Mouse (Mus musculus): Measurements from ENCODE around the gene Slc10a3. TPM values are rescaled to one million over a fixed set of nuclear protein-coding genes. Genes with fewer than 3 reads are reported as not detected.

The Slc10a3 gene
- polyA plus RNA-seq, 1 experiment from 2014 or later = 6.9 TPM

Other genes with a start within 250 kb of the Slc10a3 start
- not detected in 2 replicates for gene Opn1mw, start 245.9 kb downstream of the Slc10a3 start, polyA plus RNA-seq (2014; fragmentation: Nextera tagmentation; extraction: Ambion mirVana)
- gene Mecp2, start 238.0 kb downstream of the Slc10a3 start, polyA plus RNA-seq (2014; fragmentation: Nextera tagmentation; extraction: Ambion mirVana) = 16.3 and 16.4 TPM in 2 replicates
- not detected in 2 replicates for gene Tex28, start 205.5 kb downstream of the Slc10a3 start, polyA plus RNA-seq (2014; fragmentation: Nextera tagmentation; extraction: Ambion mirVana)
- 0.10 and 0.16 TPM in 2 replicates for gene Tktl1, start 196.1 kb downstream of the Slc10a3 start, polyA plus RNA-seq (2014; fragmentation: Nextera tagmentation; extraction: Ambion mirVana)
- gene Flna, start 123.5 kb downstream of the Slc10a3 start, polyA plus RNA-seq (2014; fragmentation: Nextera tagmentation; extraction: Ambion mirVana) = 63.0 and 121 TPM in 2 replicates
- 12.6 and 17.0 TPM in 2 replicates for gene Emd, start 118.7 kb downstream of the Slc10a3 start, polyA plus RNA-seq (2014; fragmentation: Nextera tagmentation; extraction: Ambion mirVana)
- 476 and 568 TPM in 2 replicates for gene Rpl10, start 102.5 kb downstream of the Slc10a3 start, polyA plus RNA-seq (2014; fragmentation: Nextera tagmentation; extraction: Ambion mirVana)
- gene Taz, start 91.4 kb downstream of the Slc10a3 start, polyA plus RNA-seq (2014; fragmentation: Nextera tagmentation; extraction: Ambion mirVana) = 62.0 and 65.8 TPM in 2 replicates
- gene Dnase1l1, start 91.0 kb downstream of the Slc10a3 start, polyA plus RNA-seq (2014; fragmentation: Nextera tagmentation; extraction: Ambion mirVana) = 3.7 and 4.1 TPM in 2 replicates
- gene Atp6ap1, start 76.3 kb downstream of the Slc10a3 start, polyA plus RNA-seq (2014; fragmentation: Nextera tagmentation; extraction: Ambion mirVana) = 213 and 279 TPM in 2 replicates
- gene Gdi1, start 68.4 kb downstream of the Slc10a3 start, polyA plus RNA-seq (2014; fragmentation: Nextera tagmentation; extraction: Ambion mirVana) = 761 and 960 TPM in 2 replicates
- gene Fam50a, start 60.3 kb downstream of the Slc10a3 start, polyA plus RNA-seq (2014; fragmentation: Nextera tagmentation; extraction: Ambion mirVana) = 50.4 and 52.5 TPM in 2 replicates
- gene Plxna3, start 44.3 kb downstream of the Slc10a3 start, polyA plus RNA-seq (2014; fragmentation: Nextera tagmentation; extraction: Ambion mirVana) = 42.5 and 47.1 TPM in 2 replicates
- gene Lage3, start 19.7 kb downstream of the Slc10a3 start, polyA plus RNA-seq (2014; fragmentation: Nextera tagmentation; extraction: Ambion mirVana) = 71.5 and 73.3 TPM in 2 replicates
- 70.3 and 73.7 TPM in 2 replicates for gene Ubl4a, start 131 bp downstream of the Slc10a3 start, polyA plus RNA-seq (2014; fragmentation: Nextera tagmentation; extraction: Ambion mirVana)
- 36.4 and 37.1 TPM in 2 replicates for gene Fam3a, start 19.9 kb upstream of the Slc10a3 start, polyA plus RNA-seq (2014; fragmentation: Nextera tagmentation; extraction: Ambion mirVana)
- 18.3 and 19.2 TPM in 2 replicates for gene Ikbkg, start 19.9 kb upstream of the Slc10a3 start, polyA plus RNA-seq (2014; fragmentation: Nextera tagmentation; extraction: Ambion mirVana)
- 53.4 and 57.2 TPM in 2 replicates for gene G6pdx, start 55.8 kb upstream of the Slc10a3 start, polyA plus RNA-seq (2014; fragmentation: Nextera tagmentation; extraction: Ambion mirVana)
- not detected in 2 replicates for gene Gm6880, start 108.0 kb upstream of the Slc10a3 start, polyA plus RNA-seq (2014; fragmentation: Nextera tagmentation; extraction: Ambion mirVana)
- gene Olfr1326-ps1, start 201.5 kb upstream of the Slc10a3 start, polyA plus RNA-seq (2014; fragmentation: Nextera tagmentation; extraction: Ambion mirVana) = not detected in 2 replicates
- gene Olfr1325, start 219.3 kb upstream of the Slc10a3 start, polyA plus RNA-seq (2014; fragmentation: Nextera tagmentation; extraction: Ambion mirVana) = not detected in 2 replicates